Mouse (Mus musculus): Measurements from ENCODE around the gene Bricd5.

Bricd5 gene

DNA sequence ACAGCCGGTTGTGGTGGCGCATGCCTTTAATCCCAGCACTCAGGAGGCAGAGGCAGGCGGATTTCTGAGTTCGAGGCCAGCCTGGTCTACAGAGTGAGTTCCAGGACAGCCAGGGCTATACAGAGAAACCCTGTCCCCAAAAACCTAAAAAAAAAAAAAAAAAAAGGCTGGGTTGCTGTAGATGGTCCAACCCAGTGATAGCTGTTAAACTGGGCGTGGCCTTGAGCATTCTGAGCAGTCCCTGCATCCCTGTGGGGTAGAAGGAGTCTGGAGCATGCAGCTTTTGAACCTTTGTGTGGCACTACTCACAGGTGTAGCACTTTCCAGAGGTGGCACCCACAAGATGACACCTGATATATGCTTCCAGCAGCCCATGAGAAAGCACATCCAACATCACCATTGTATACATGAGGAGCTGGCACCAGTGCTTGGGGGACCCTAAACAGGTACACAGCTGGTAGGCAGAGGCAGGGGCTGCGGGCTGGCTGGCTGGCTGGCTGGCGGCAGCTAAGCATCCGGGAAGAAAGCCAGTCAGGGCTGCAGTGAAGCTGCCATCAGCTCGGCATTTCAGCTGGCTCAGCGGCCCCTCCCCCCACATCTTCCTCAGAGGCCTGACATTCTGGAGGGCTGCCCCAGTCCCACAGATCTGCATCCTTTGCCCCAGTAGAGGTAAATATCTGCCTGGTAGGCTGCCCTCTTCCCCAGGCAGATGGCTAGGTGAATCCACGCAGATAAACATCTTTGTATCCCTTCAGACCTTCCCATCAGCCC lies 11.6 kb downstream of the Bricd5 start:
- DNase-seq (ENCODE audit: low spot score in 2 of 2), result no peak

DNA sequence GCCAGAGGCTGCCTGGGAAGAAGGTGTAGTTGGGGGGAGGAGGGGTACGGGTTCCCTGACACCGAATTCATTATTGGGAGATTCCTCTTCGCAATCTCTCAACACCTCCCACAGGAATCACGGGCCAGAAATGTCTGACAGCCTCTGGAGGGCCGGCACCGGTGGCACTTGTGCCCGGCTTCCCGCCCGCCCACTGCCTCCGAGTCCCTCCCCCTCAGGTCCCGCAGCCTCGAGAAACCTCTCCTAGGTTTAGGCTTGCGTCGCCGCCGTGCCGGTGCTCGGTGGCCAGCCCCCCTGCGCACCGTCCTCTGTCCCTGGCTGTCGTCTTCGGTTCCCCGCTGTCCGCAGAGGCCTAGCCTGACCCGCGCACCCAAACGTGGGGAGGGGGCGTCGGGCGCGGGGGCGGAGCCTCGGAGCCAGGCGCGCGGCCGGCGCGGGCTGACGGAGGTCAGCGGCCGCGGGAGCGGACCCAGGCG lies 14.5 kb downstream of the Bricd5 start, which contains the start of gene Caskin1:
Gene Caskin1 (plus strand): TSS at position 416 of the 476 bp plus-strand sequence.
- no peak for DNase-seq (ENCODE audit: low spot score in 2 of 2)

DNA sequence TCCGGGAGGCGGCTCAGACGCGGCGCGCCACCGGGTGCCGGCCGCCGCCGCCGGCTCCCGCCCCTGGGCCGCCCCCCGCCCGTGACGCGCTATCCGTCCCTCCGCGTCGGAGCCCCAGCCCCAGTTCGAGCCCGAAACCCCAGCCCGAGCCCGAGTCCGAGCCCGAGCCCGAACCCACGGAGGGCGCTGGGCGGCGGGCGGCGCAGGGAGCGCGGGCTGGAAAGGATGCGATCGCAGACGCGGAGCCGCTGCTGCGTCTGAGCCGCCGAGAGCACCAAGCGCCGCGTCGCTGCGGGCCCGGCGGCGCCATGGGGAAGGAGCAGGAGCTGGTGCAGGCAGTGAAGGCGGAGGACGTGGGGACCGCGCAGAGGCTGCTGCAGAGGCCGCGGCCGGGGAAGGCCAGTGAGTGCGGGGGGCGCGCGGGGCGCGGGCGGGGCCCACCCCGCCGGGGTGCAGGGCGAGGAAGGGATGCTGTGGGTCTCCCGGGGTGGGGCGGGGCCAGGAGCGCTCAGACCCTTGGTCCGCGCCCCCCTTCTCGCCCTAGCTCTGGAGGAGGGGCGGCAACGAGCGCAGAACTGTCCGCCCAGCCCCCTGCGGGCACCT lies 15.1 kb downstream of the Bricd5 start:
- no peak for DNase-seq (ENCODE audit: low spot score in 2 of 2)

DNA sequence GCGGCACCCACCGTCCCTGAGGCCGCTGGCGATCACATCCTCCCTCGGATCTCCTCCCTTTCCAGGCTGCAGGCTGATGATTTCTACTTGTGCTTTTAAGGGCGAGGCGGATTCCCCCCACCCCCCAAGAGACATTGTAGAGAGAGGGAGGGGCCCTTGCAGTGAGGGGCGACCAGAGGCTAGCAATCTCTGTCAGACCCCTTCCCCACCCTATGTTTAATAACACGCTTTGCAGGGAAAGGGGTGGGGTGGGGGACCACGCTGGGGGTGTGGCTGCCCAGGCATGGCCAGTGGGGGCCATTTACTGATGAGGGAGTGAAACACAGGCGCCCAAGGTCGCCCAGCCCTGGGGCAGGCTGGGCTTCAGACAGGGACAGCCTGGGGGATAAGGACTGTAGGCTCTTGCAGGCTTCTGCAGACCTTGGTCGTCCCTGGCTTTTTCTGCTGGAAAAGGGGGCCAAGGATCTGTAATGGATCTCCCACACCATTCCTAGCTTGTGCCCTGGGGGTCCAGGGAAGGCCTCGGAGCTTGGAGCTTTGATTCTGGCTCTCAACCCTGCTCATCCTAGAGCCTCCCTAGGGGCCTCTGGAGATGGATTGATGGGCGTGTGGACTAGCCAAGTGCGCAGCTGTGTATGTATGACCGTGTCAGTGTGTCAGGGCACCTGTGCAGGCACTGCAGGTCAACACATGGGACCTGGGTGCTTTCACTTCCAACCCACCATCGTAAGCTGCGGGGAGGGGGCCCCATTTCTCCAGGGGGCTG lies 15.8 kb downstream of the Bricd5 start:
- no peak for DNase-seq (ENCODE audit: low spot score in 2 of 2)

DNA sequence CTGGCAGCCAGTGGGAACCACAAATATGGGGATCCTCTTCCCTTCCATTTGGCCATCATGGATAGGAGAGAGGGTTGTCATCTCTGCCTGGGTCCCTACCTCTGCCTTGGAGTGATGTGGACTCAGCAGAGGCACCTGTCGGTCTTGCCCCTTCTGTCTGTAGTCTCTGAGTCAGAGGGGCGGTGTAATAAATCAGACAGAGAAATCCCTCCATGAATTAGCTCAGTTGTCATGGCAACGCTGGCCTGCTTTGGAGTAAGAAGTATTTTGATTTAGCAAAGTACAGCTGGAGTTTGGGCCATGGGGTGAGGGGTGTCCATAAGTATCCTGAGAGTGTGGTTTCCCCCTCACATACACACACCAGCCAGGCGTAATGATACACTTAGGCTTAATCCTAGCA lies 16.7 kb downstream of the Bricd5 start:
- DNase-seq (ENCODE audit: low spot score in 2 of 2), result no peak

DNA sequence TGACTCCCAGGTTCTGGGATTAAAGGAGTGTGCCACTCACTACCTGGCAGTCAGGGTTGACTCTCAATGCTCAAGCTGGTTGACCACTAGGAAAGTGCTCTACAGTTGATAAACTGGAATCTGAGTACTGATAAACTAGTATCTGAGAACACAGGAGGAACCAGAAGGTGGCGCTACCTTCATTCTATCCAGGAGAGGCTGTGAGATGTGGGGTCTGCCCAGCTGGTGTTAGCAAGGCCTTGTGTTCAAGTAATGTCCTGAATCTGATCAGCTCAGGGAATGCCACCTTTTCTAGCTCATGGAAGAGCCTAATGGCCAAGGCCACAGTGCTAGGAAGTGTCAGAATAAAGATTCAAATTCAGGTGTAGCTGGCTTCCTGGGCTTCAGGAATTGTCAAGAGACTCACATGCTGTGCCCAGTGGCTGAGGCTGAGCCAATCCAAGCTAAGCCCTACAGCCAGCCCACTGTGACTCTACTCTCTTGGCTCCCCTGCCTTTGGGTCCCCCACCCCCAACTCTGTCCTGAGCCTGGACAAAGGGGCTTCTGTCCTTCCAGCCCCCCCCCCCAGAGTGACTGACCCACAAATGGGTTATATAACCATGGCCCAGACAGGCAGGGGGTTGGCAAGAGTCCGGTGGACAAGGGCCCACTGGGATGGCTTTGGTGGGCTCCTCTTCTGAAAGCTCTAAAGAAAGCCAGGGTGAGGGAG lies 21.1 kb downstream of the Bricd5 start:
- peak in 1 of 2 experiments; percentile 38 for DNase-seq (ENCODE audit: low spot score in 2 of 2)

DNA sequence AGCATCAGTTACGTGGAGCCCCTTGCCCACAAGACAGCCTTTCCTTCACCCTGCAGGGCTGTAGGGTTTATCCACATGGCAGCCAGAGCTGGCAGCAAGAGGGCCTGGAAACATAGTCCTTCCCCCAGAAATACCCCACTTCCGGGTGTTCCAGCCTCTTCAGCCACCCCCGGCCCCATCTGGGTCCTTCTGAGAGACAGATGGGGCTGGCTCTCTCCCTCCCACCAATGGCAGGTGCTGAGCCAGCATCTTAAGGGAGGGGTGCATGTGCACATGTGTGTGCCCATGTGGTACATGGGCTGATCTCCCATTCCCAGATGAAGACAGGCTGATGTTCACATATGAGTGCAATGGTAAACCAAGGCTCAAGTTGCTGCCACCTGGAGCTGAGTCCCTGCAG lies 21.8 kb downstream of the Bricd5 start:
- no peak for DNase-seq (ENCODE audit: low spot score in 2 of 2)

DNA sequence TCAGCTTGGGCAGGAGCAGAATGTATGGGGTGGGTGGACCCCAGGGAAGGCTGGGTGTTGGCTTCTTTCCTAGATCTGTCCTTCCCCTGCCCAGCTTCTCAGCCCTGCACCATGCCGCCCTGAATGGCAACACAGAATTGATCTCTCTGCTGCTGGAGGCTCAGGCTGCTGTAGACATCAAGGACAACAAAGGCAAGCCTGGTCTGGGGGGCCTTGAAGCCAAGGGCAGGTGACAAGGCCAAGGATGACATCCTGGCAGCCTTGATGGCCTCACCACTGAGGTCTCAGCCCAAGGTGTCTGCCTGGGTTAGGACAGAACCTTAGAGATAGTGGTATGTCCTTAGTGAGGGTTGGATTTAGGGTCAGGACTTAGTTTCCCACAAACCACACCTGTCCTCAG lies 22.3 kb downstream of the Bricd5 start:
- DNase-seq (ENCODE audit: low spot score in 2 of 2), result no peak

DNA sequence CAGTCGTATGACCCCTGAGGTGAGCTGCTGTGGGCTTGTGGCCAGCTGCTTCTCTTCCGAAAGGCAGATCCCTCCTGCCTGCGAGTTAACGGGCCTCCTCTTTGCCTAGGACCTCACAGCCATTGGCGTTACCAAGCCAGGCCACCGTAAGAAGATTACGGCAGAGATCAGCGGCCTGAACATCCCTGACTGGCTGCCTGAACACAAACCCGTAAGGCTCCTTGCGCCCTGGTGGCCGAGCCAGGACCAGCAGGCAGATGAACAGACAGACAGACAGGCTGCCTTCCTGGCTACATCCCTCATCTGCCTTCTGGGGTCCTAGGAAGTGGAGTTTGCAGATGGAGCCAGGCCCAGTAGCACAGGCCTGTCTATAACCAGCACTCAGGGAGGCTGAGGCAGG lies 28.5 kb downstream of the Bricd5 start:
- DNase-seq (ENCODE audit: low spot score in 2 of 2), result no peak

DNA sequence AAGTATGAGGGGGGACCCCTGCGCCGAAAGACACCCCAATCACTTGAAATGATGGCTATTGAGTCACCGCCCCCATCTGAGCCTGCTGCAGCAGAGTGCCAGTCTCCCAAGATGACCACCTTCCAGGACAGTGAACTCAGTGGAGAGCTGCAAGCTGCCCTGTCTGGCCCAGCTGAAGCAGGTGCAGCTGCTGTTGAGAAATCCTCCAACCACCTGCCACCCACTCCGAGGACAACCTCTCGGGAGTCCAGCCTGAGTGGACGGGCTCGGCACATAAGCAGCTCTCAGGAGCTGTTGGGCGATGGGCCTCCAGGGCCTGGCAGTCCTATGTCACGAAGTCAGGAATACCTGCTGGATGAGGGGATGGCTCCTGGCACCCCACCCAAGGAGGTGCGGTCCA lies 30.4 kb downstream of the Bricd5 start:
- no peak for DNase-seq (ENCODE audit: low spot score in 2 of 2)

DNA sequence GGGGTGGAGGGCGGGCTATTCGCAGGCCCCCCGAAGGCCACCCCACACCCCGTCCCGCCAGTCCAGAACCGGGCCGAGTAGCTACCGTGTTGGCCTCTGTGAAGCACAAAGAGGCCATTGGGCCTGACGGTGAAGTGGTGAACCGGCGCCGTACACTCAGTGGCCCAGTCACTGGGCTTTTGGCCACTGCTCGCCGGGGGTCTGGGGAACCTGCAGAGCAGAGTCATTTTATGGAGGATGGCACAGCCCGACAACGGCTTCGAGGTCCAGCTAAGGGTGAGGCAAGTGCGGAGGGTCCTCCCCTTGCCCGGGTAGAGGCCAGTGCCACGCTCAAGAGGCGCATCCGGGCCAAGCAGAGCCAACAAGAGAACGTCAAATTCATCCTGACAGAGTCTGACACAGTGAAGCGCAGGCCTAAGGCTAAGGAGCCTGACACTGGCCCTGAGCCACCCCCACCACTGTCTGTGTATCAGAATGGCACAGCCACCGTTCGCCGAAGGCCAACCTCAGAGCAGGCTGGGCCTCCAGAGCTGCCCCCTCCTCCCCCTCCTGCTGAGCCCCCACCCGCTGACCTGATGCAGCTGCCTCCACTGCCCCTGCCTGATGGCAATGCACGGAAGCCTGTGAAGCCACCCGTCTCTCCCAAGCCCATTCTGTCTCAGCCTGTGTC lies 31.7 kb downstream of the Bricd5 start:
- no peak for DNase-seq (ENCODE audit: low spot score in 2 of 2)

DNA sequence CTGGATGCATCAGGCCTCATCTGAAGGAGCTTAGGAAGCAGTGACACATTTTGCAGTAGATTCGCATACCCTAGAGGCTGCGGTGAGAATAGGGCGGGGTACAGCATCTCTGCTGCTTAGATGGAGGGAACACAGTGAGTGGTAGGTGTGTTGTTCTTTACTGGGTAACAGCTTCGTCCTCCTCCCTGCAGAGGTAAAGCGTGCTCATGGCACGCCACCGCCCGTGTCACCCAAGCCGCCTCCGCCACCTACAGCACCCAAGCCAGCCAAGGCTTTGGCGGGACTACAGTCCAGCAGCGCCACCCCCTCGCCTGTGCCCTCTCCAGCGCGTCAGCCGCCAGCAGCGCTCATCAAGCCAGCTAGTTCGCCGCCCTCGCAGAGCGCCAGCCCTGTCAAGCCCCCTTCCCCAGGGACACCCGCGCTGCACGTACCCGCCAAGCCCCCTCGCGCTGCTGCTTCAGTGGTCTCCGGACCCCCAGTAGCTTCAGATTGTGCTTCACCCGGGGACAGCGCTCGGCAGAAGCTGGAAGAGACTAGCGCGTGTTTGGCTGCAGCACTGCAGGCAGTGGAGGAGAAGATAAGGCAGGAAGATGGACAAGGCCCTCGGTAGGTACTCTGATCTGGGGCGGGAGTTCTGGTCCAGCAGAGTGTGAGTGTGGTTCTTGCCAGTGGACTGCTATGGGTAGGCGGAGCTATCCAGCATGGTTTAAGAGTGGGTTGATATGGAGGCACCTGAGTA lies 32.8 kb downstream of the Bricd5 start:
- DNase-seq (ENCODE audit: low spot score in 2 of 2), result no peak

DNA sequence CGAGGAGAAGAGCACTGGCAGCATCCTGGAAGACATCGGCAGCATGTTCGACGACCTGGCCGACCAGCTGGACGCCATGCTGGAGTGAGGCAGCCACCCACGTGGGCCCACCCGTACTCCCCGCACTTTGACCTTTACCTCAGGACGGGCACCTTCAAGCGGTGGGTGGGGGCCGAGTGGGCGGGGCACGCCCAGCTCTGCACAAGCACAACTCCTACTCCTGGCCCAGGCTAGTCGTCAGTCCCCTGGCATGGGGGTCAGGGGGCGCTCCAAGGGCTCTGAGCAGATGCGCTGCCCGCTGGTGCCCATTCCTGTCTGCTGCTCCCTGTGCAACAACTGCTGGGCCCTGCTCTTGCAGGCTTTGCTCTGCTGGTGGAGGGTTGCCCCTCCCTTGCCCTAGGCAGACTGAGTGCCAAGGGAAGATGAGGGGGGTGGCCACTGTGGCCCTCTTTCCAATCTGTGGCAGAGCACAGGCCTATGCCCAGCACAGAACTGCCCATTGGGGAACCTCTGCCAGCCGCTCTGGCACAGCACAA lies 33.5 kb downstream of the Bricd5 start:
- no peak for DNase-seq (ENCODE audit: low spot score in 2 of 2)

DNA sequence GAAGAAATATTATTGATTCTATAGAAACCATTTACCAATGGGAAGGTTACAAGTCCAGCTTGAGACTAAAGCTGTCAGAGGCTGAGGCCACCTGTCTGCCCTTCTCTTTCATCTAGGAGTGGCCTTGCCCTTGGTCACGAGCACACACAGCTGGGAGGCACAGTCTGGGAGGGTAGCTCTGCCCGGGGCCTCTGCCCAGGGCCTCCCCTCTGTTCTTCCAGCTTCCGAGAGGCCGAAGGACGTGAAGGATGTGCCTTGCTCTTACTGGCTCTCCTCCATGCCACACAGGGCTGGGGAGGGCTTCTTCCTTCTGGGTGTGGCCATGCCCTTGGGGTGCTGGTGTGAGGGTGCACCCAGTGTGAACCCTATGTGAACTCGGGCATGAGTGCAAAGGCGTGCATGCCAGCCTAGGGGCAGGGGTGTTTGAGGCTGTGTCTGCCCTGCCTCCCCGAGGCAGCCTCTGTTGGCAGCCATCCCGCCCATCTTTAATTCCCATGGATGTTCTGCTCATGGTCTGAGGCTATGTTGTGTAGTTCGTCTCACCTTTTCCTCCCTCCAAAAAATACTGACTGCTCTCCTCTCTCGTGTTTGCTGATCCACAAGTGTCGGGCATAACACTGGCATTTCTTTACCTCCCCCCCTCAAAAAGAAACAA lies 34.2 kb downstream of the Bricd5 start:
- DNase-seq (ENCODE audit: low spot score in 2 of 2), result no peak

DNA sequence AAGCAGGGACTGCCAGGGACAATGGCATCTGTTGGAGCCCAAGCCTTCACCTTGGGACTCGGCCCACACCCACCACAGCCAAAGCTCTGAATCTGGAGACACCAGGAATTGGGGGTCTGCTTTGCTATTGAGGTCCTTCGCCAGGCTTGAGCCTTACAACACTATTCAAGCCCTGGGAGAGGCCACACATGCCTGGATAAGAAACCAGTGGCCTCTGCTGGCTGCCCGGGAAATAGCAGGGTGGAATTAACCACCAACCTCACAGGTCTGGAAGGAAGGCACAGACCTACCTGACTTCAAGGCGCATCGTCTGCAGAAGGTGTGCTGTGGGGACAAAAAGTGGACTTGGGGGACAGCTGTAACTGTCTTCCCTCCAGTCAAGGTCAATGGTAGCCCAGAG lies 39.9 kb downstream of the Bricd5 start:
- DNase-seq (ENCODE audit: low spot score in 2 of 2), result no peak

DNA sequence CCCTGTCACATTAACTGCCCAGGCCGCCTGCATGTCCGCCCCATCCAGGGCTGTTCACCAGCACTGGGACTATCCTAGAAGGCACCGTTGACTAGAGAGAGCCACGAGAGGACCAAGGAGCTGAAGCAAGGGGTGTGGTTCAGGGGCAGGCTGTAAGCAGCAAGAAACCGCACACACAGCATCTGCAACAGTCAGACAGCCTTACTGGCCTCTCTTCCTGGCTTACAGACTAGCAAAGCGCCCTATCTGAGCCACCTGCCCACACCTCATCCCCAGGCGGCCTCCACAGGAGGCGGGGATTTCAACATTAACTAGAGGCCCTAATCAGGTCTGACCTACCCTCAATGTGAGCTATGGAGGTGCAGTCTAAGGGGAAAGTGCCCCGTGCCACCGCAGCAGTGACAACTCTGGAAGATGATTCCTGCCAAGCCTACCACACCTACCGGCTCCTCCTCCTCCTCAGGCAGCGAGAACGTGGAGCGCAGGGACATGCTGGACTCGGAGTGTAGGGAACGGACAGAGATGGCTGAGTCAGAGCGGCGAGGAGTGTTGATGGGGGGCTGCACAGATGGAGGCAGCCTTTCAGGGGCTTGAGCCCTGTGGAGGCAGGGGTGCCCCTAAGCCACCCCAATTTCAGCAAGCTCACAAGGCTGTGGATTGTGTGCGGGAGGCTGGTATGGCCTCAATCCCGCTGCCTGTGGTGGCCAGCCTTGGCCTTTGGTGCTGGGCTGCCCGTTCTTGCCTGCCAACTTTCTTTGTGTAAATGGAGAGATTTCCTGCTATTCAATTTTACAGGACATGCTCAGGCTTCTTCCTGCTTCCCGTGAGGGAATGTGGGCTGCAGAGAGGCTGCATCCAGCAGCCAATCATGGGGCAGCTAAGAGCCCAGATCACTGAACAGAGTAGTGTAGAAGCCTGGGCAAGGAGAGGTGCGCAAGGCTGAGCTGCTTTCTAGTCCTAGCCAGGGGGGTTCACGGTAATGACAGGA lies 40.9 kb downstream of the Bricd5 start:
- no peak for DNase-seq (ENCODE audit: low spot score in 2 of 2)

DNA sequence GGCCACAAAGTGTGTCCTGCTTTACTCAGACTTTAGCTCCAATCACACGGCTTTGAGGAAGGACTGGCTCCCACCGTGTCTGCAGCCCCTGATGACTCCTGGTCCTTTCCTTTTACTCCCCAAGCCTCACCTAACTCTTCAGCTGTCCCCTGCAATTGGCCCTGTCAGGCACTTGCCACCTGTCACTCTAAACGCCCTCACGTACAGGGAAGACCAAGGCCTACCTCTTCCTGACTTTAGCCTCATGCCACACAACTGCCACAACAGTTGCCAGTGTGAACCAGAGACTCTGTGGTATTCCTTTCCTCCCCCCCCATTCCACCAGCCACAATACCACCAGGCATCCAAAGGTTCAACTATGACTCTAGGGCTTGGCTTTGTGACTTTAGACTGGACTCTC lies 46.8 kb downstream of the Bricd5 start:
- no peak for DNase-seq (ENCODE audit: low spot score in 2 of 2)

DNA sequence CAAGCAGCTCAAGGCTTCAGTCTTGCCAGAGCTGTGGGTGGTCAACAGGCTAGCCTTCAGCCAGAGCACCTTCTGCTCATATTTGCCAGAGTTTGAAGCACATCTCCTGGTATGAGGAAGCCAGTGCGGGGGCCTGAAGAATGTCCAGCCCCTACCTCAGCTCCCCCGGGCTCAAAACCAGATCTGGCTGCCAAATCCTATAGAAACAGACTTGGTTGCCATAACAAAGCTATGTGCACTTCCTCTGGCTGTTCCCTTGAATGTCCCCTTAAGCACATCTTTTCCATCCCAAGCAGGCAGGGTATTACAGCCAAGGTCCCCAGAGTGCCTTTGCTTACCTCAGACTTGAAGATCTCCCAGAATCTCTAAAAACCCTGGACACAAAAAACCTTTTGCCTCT lies 51.0 kb downstream of the Bricd5 start:
- no peak for DNase-seq (ENCODE audit: low spot score in 2 of 2)

Measured in spleen, postnatal 14 days (tissue).